Mouse (Mus musculus) liver, embryonic 13.5 days (tissue): ENCODE measurements around the gene Pacrg. TPM values are rescaled to one million over a fixed set of nuclear protein-coding genes. Genes with fewer than 3 reads are reported as not detected.

Source experiments
- ATAC-seq: fragments of 200-750 bp; cut with Nextera tagmentation; 2 replicates; pipeline ENCODE4 v1.8.0; 2017; ENCODE audit warnings: low read depth, mild to moderate bottlenecking, moderate number of reproducible peaks, moderate library complexity
- DNase-seq: peaks from one replicate; pipeline ENCODE4 v3.0.0; 2022
- H3K27ac ChIP-seq: fragments of 300-500 bp; sonication (generic); 2 replicates; pipeline ENCODE4 v1.5.1; 2015; ENCODE audit warnings: moderate library complexity, mild to moderate bottlenecking, inconsistent platforms
- H3K27me3 ChIP-seq: fragments of 300-500 bp; sonication (generic); 2 replicates; pipeline ENCODE4 v1.6.1; 2015; ENCODE audit warnings: mild to moderate bottlenecking, inconsistent platforms
- H3K36me3 ChIP-seq: fragments of 300-500 bp; sonication (generic); 2 replicates; pipeline ENCODE4 v1.6.1; 2015; ENCODE audit warnings: mild to moderate bottlenecking, inconsistent platforms
- H3K4me1 ChIP-seq: fragments of 300-500 bp; sonication (generic); replicated peaks from 2 replicates; pipeline ENCODE4 v1.6.1; 2015; ENCODE audit warnings: inconsistent platforms
- H3K4me2 ChIP-seq: fragments of 300-500 bp; sonication (generic); 2 replicates; pipeline ENCODE4 v1.6.1; 2015; ENCODE audit warnings: inconsistent platforms, mild to moderate bottlenecking, moderate library complexity
- H3K4me3 ChIP-seq: fragments of 300-500 bp; sonication (generic); replicated peaks from 2 replicates; pipeline ENCODE4 v1.5.1; 2015; ENCODE audit warnings: mild to moderate bottlenecking, inconsistent platforms
- H3K9ac ChIP-seq: fragments of 300-500 bp; sonication (generic); 2 replicates; pipeline ENCODE4 v1.6.1; 2015; ENCODE audit warnings: mild to moderate bottlenecking, inconsistent platforms
- H3K9me3 ChIP-seq: fragments of 300-500 bp; sonication (generic); replicated peaks from 2 replicates; pipeline ENCODE4 v1.6.1; 2016; ENCODE audit warnings: inconsistent platforms
- WGBS: fragments of 180-500 bp; shearing (Covaris S2); methylation state at CpG from one replicate; pipeline ENCODE4 v1.1.7; 2015; ENCODE audit not compliant: insufficient replicate concordance; 5-methylcytosine and 5-hydroxymethylcytosine counted together
- polyA plus RNA-seq: library from polyadenylated mRNA; unstranded; fragments of >200 nt; fragmentation: Nextera tagmentation; extraction: Ambion mirVana; gene quantifications from 2 replicates; pipeline ENCODE4 v1.2.1, GENCODE M21; 2015

Pacrg gene
- polyA plus RNA-seq, 1 experiment from 2014 or later, result 0.07 TPM

- no peak overlapping the region for H3K9ac ChIP-seq
- DNase-seq (no peak), ATAC-seq (no peak)
- H3K36me3 ChIP-seq, result no peaks in the 10 kb centered on the region
- H3K4me2 ChIP-seq, result no peak overlapping the region
- H3K9me3 ChIP-seq, result no peaks in the 10 kb centered on the region
- WGBS, result 65% methylated on average over 3 of the region's 3 CpGs
- H3K4me3 ChIP-seq, result no peak overlapping the region
- H3K27me3 ChIP-seq, result no peaks in the 10 kb centered on the region
- H3K27ac ChIP-seq, result no peak overlapping the region
- no peaks in the 10 kb centered on the region for H3K4me1 ChIP-seq
Measured at GRCm38 (mm10) chr17:10440961-10441360, 399.1 kb downstream of the Pacrg start.

- DNase-seq (no peak), ATAC-seq (no peak)
- Histone ChIP-seq H3K4me2 (no peak overlapping the region), H3K9ac (no peak overlapping the region), H3K27me3 (no peaks in the 10 kb centered on the region), H3K4me1 (no peaks in the 10 kb centered on the region), H3K4me3 (no peak overlapping the region), H3K9me3 (no peaks in the 10 kb centered on the region), H3K36me3 (no peaks in the 10 kb centered on the region), H3K27ac (no peak overlapping the region)
- 54% methylated on average over 8 of the region's 8 CpGs for WGBS
Measured at GRCm38 (mm10) chr17:10439815-10440214, 400.3 kb downstream of the Pacrg start.

- no peak overlapping the region for H3K4me2 ChIP-seq
- ATAC-seq (no peak), DNase-seq (no peak)
- no peak overlapping the region for H3K9ac ChIP-seq
- 19% methylated on average over 1 of the region's 1 CpGs for WGBS
- no peak overlapping the region for H3K4me3 ChIP-seq
- H3K36me3 ChIP-seq, result no peaks in the 10 kb centered on the region
- H3K27ac ChIP-seq, result no peak overlapping the region
- H3K27me3 ChIP-seq, result no peaks in the 10 kb centered on the region
- H3K4me1 ChIP-seq, result no peaks in the 10 kb centered on the region
- no peaks in the 10 kb centered on the region for H3K9me3 ChIP-seq
Measured at GRCm38 (mm10) chr17:10434867-10435266, 405.2 kb downstream of the Pacrg start.

- ATAC-seq (no peak), DNase-seq (no peak)
- Histone ChIP-seq H3K9ac (no peak overlapping the region), H3K4me2 (no peak overlapping the region), H3K27me3 (no peaks in the 10 kb centered on the region), H3K4me3 (no peak overlapping the region), H3K27ac (no peak overlapping the region), H3K4me1 (no peaks in the 10 kb centered on the region), H3K36me3 (no peaks in the 10 kb centered on the region), H3K9me3 (no peaks in the 10 kb centered on the region)
- WGBS, result 72% methylated on average over 7 of the region's 7 CpGs
Measured at GRCm38 (mm10) chr17:10432525-10433180, 407.5 kb downstream of the Pacrg start.

GRCm38 (mm10) chr17:10431849-10432524 lies 408.1 kb downstream of the Pacrg start:
- H3K4me1 ChIP-seq, result no peaks in the 10 kb centered on the region
- no peak overlapping the region for H3K27ac ChIP-seq
- DNase-seq (no peak), ATAC-seq (no peak)
- H3K36me3 ChIP-seq, result no peaks in the 10 kb centered on the region
- 45% methylated on average over 6 of the region's 6 CpGs for WGBS
- no peaks in the 10 kb centered on the region for H3K9me3 ChIP-seq
- H3K4me3 ChIP-seq, result no peak overlapping the region
- no peak overlapping the region for H3K9ac ChIP-seq
- no peak overlapping the region for H3K4me2 ChIP-seq
- no peaks in the 10 kb centered on the region for H3K27me3 ChIP-seq

GRCm38 (mm10) chr17:10430831-10431230 lies 409.3 kb downstream of the Pacrg start:
- DNase-seq, result no peak
- no peaks in the 10 kb centered on the region for H3K36me3 ChIP-seq
- H3K9me3 ChIP-seq, result no peaks in the 10 kb centered on the region
- no peak overlapping the region for H3K4me2 ChIP-seq
- H3K27ac ChIP-seq, result no peak overlapping the region
- no peak for ATAC-seq
- WGBS, result 36% methylated on average over 4 of the region's 4 CpGs
- H3K4me3 ChIP-seq, result no peak overlapping the region
- H3K9ac ChIP-seq, result no peak overlapping the region
- no peaks in the 10 kb centered on the region for H3K4me1 ChIP-seq
- H3K27me3 ChIP-seq, result no peaks in the 10 kb centered on the region

- Histone ChIP-seq H3K4me2 (no peak overlapping the region), H3K9me3 (no peaks in the 10 kb centered on the region), H3K36me3 (no peaks in the 10 kb centered on the region), H3K27ac (no peak overlapping the region), H3K4me3 (no peak overlapping the region), H3K4me1 (no peaks in the 10 kb centered on the region), H3K9ac (no peak overlapping the region), H3K27me3 (no peaks in the 10 kb centered on the region)
- WGBS, result 76% methylated on average over 11 of the region's 11 CpGs
- DNase-seq, result no peak
- ATAC-seq, result no peak
Measured at GRCm38 (mm10) chr17:10429406-10429805, 410.7 kb downstream of the Pacrg start.

- no peak for ATAC-seq
- H3K4me1 ChIP-seq, result no peaks in the 10 kb centered on the region
- H3K4me2 ChIP-seq, result no peak overlapping the region
- WGBS, result 15% methylated on average over 5 of the region's 5 CpGs
- no peak overlapping the region for H3K4me3 ChIP-seq
- H3K27ac ChIP-seq, result no peak overlapping the region
- H3K9me3 ChIP-seq, result no peaks in the 10 kb centered on the region
- no peak for DNase-seq
- no peaks in the 10 kb centered on the region for H3K27me3 ChIP-seq
- H3K9ac ChIP-seq, result no peak overlapping the region
- H3K36me3 ChIP-seq, result no peaks in the 10 kb centered on the region
Measured at GRCm38 (mm10) chr17:10425311-10425710, 414.8 kb downstream of the Pacrg start.

GRCm38 (mm10) chr17:10417558-10418253 lies 422.4 kb downstream of the Pacrg start:
- H3K4me3 ChIP-seq, result no peak overlapping the region
- H3K4me2 ChIP-seq, result no peak overlapping the region
- no peaks in the 10 kb centered on the region for H3K27me3 ChIP-seq
- no peaks in the 10 kb centered on the region for H3K4me1 ChIP-seq
- no peak overlapping the region for H3K9ac ChIP-seq
- H3K9me3 ChIP-seq, result no peaks in the 10 kb centered on the region
- ATAC-seq, result no peak
- H3K36me3 ChIP-seq, result no peaks in the 10 kb centered on the region
- H3K27ac ChIP-seq, result no peak overlapping the region
- WGBS, result 57% methylated on average over 7 of the region's 7 CpGs
- DNase-seq, result no peak

- WGBS, result 44% methylated on average over 4 of the region's 4 CpGs
- Histone ChIP-seq H3K9me3 (no peaks in the 10 kb centered on the region), H3K4me2 (no peak overlapping the region), H3K9ac (no peak overlapping the region), H3K4me3 (no peak overlapping the region), H3K4me1 (no peaks in the 10 kb centered on the region), H3K27me3 (no peaks in the 10 kb centered on the region), H3K27ac (no peak overlapping the region), H3K36me3 (no peaks in the 10 kb centered on the region)
- no peak for ATAC-seq
- DNase-seq, result no peak
Measured at GRCm38 (mm10) chr17:10416995-10417394, 423.1 kb downstream of the Pacrg start.

- no peak overlapping the region for H3K4me2 ChIP-seq
- no peaks in the 10 kb centered on the region for H3K27me3 ChIP-seq
- ATAC-seq (no peak), DNase-seq (no peak)
- H3K27ac ChIP-seq, result no peak overlapping the region
- H3K4me3 ChIP-seq, result no peak overlapping the region
- no peaks in the 10 kb centered on the region for H3K36me3 ChIP-seq
- 62% methylated on average over 4 of the region's 4 CpGs for WGBS
- H3K9me3 ChIP-seq, result no peaks in the 10 kb centered on the region
- H3K9ac ChIP-seq, result no peak overlapping the region
- no peaks in the 10 kb centered on the region for H3K4me1 ChIP-seq
Measured at GRCm38 (mm10) chr17:10416101-10416500, 424.0 kb downstream of the Pacrg start.
